Mouse (Mus musculus) neural tube, embryonic 14.5 days (tissue): ENCODE results near the gene Nckap5. TPM values are rescaled to one million over a fixed set of nuclear protein-coding genes. Genes with fewer than 3 reads are reported as not detected.

Experiments
- ATAC-seq: fragments of 200-750 bp; cut with Nextera tagmentation; 2 replicates; pipeline ENCODE4 v1.8.0; 2017; ENCODE audit warnings: low read depth, mild to moderate bottlenecking, moderate TSS enrichment, moderate library complexity
- H3K27ac ChIP-seq: fragments of 300-500 bp; sonication (generic); 2 replicates; pipeline ENCODE4 v1.5.1; 2014; ENCODE audit warnings: low read depth, mild to moderate bottlenecking, control low read depth, low read length, moderate library complexity, mixed read lengths
- H3K27me3 ChIP-seq: fragments of 300-500 bp; sonication (generic); 2 replicates; pipeline ENCODE4 v1.6.1; 2014; ENCODE audit warnings: low read length; ENCODE audit not compliant: control insufficient read depth, insufficient read depth
- H3K36me3 ChIP-seq: fragments of 300-500 bp; sonication (generic); 2 replicates; pipeline ENCODE4 v1.6.1; 2014; ENCODE audit warnings: low read length, mixed read lengths; ENCODE audit not compliant: control insufficient read depth, insufficient read depth
- H3K4me1 ChIP-seq: fragments of 300-500 bp; sonication (generic); 2 replicates; pipeline ENCODE4 v1.6.1; 2014; ENCODE audit warnings: low read length; ENCODE audit not compliant: control insufficient read depth, insufficient read depth
- H3K4me2 ChIP-seq: fragments of 300-500 bp; sonication (generic); 2 replicates; pipeline ENCODE4 v1.6.1; 2014; ENCODE audit warnings: mild to moderate bottlenecking, low read depth, low read length, control low read depth
- H3K4me3 ChIP-seq: fragments of 300-500 bp; sonication (generic); 2 replicates; pipeline ENCODE4 v1.5.1; 2014; ENCODE audit warnings: low read depth, low read length, control low read depth, mixed read lengths
- H3K9ac ChIP-seq: fragments of 300-500 bp; sonication (generic); replicated peaks from 2 replicates; pipeline ENCODE4 v1.6.1; 2014; ENCODE audit warnings: low read depth, mild to moderate bottlenecking, control low read depth, low read length, mixed read lengths
- H3K9me3 ChIP-seq: fragments of 300-500 bp; sonication (generic); 2 replicates; pipeline ENCODE4 v1.6.1; 2016; ENCODE audit warnings: low read length; ENCODE audit not compliant: control insufficient read depth
- WGBS: fragments of 180-500 bp; shearing (Covaris S2); extraction: QIAGEN DNeasy Blood & Tissue Kit; methylation state at CpG from one replicate; pipeline ENCODE4 v1.1.7; 2014; 5-methylcytosine and 5-hydroxymethylcytosine counted together
- polyA plus RNA-seq: library from polyadenylated mRNA; unstranded; fragments of >200 nt; fragmentation: Nextera tagmentation; extraction: Ambion mirVana; gene quantifications from 2 replicates; pipeline ENCODE4 v1.2.1, GENCODE M21; 2014

Nckap5 gene
- polyA plus RNA-seq, 1 experiment from 2014 or later, result 19.0 TPM

DNA sequence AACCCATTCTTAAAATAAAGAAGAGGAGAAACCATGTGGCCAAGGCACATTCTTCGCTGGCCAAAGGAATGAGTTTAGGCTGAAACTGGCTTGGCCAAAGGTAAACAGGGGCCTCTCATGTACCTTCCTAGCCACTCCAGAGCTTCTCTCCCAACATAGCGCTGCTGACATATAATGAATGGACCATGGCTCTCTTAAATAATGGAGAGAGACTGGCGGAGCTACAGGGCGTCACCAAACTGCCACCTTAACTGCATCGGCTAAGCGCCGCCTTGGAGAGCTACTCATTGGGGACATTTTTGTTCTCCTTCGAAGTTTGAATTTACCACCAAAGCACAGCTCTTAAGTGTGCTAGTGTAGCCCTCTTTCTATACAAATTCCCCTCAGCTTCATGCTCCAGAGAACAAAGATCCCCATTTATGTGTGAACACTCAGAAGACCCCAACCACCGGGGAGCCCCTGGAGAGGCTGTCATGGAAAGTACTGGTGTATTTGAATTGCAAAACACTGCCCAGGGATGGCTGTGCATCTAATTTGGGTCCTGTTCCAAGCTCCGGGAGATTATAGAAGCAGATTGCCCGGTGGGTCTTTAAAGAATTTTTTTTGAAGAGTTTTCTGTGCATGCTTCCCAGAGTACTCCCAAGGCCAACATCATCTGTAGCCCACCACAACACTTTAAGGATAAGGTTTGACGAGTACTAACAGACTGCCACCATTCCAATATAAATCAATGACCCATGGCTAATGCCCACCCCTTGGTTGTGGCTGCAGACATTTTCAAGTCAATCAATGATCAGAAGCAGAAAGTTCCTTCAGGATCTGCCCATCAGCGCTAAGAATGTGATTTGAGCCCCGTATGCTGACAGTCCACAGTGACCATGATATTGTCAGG is 224.2 kb downstream of the Nckap5 start:
- Histone ChIP-seq H3K27ac (no peak overlapping the region), H3K4me2 (no peak overlapping the region), H3K4me1 (peaks cover 9% of the 10 kb centered on the region; the same call in 1 of the 2 replicates), H3K27me3 (no peaks in the 10 kb centered on the region), H3K4me3 (no peak overlapping the region), H3K36me3 (no peaks in the 10 kb centered on the region), H3K9me3 (no peaks in the 10 kb centered on the region), H3K9ac (no peak overlapping the region)
- peak; percentile 51; the same call in 1 of the 2 replicates for ATAC-seq
- WGBS, result 35% methylated on average over 14 of the region's 14 CpGs

DNA sequence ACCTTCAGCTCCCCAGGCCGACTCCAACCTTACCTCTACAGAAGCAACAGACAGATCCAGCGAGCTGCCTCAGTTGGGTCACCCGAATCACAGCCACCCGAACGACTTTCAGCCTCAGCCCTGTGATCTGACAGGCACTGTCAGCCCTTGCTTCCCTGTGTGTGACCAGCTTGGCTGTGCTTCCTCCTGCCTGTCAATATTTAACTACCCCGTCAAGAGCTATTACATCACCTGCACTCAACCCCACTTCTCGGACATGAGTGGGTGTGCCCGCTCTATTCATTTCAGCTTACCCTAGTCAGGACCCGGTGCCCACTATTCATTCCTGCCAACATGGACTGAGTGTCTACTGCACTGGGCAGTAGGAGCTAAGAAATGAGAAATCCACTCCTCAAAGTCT is 226.0 kb downstream of the Nckap5 start:
- H3K36me3 ChIP-seq, result no peaks in the 10 kb centered on the region
- H3K4me1 ChIP-seq, result peaks cover 9% of the 10 kb centered on the region; the same call in 1 of the 2 replicates
- H3K27me3 ChIP-seq, result no peaks in the 10 kb centered on the region
- 80% methylated on average over 9 of the region's 9 CpGs for WGBS
- H3K9ac ChIP-seq, result no peak overlapping the region
- no peaks in the 10 kb centered on the region for H3K9me3 ChIP-seq
- no peak overlapping the region for H3K27ac ChIP-seq
- H3K4me2 ChIP-seq, result no peak overlapping the region
- H3K4me3 ChIP-seq, result no peak overlapping the region
- ATAC-seq, result no peak

DNA sequence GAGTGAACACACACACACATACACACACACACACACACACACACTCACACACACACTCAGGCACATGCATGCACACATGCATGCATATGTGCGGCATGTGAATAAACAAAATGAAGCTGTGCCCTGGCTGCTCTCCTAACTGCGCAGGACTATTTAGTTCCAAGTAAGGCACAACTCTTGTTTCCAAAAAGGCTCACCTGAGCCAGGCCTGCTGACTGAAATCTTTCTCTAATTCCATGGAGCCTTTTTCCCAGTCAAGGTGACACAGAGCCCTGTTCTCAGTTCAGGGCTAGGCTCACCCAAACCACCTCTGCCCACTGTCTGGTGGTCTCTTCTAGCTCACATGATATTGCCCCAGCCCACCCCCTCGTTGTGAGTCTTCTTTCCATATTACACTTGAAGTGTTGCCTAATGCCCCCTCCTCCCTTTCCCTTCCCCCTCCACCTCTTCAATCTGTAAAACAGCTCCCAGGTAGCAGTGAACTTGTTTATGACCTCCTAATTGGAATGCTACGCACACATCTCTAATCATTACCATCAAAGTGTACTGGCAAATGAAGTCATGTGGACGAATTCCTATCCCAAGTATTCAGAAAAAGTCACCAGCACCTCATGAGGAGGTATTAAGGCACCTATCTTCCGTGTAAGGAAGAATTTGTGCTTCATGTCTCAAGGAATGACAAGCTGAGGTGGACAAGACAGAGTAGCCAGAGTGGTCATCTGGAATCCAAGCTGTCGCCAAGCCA is 226.7 kb downstream of the Nckap5 start:
- 81% methylated on average over 7 of the region's 7 CpGs for WGBS
- no peak for ATAC-seq
- no peak overlapping the region for H3K4me2 ChIP-seq
- no peak overlapping the region for H3K9ac ChIP-seq
- H3K4me3 ChIP-seq, result no peak overlapping the region
- no peak overlapping the region for H3K27ac ChIP-seq
- no peaks in the 10 kb centered on the region for H3K9me3 ChIP-seq
- no peaks in the 10 kb centered on the region for H3K36me3 ChIP-seq
- no peaks in the 10 kb centered on the region for H3K27me3 ChIP-seq
- H3K4me1 ChIP-seq, result peaks cover 9% of the 10 kb centered on the region; the same call in 1 of the 2 replicates

DNA sequence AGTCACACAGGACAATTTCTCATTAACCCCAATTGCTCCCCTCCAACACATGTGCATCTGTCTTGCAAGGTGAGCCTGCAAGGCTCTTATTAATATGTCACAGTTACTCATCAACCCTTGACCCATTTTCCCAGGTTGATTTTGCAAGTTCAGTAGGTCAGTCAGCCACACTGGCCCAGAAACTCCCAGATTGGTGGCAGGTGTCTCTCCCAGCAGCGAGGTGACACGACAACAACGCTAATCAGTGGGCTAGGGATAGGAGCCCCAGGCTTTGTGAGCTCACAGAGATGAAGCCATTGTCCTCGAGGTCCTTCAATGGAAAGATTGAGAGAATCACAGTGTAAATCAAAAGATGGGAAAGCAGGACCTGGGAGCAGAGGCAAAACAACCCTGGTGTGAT is 230.0 kb downstream of the Nckap5 start:
- H3K27ac ChIP-seq, result no peak overlapping the region
- no peaks in the 10 kb centered on the region for H3K9me3 ChIP-seq
- no peak overlapping the region for H3K4me2 ChIP-seq
- no peak overlapping the region for H3K9ac ChIP-seq
- no peak for ATAC-seq
- H3K36me3 ChIP-seq, result no peaks in the 10 kb centered on the region
- 25% methylated on average over 4 of the region's 4 CpGs for WGBS
- H3K4me1 ChIP-seq, result no peaks in the 10 kb centered on the region
- no peak overlapping the region for H3K4me3 ChIP-seq
- no peaks in the 10 kb centered on the region for H3K27me3 ChIP-seq

DNA sequence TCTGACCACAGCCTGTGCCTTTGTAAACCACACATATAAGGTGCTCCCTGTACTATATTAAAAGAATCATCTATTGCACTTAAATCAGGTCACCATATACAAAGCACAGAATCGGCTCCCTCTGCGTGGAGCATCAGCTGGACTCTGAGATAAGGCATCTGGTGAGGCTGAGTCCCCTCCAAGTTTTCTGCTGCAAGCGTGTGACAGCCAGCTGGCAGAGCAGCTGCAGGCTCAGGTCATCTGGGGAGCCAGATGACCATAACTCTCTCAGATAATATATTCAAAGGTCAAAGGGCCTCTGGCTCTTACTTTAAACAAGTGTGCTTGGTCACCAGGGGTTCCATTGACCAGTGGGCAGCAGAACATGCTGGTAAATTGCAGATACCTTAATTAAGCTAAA is 233.2 kb downstream of the Nckap5 start:
- H3K9ac ChIP-seq, result no peak overlapping the region
- no peaks in the 10 kb centered on the region for H3K4me1 ChIP-seq
- no peak overlapping the region for H3K4me2 ChIP-seq
- no peaks in the 10 kb centered on the region for H3K9me3 ChIP-seq
- WGBS, result 25% methylated on average over 3 of the region's 3 CpGs
- no peak overlapping the region for H3K27ac ChIP-seq
- no peaks in the 10 kb centered on the region for H3K27me3 ChIP-seq
- no peaks in the 10 kb centered on the region for H3K36me3 ChIP-seq
- H3K4me3 ChIP-seq, result no peak overlapping the region
- peak; percentile 54; the same call in 1 of the 2 replicates for ATAC-seq

DNA sequence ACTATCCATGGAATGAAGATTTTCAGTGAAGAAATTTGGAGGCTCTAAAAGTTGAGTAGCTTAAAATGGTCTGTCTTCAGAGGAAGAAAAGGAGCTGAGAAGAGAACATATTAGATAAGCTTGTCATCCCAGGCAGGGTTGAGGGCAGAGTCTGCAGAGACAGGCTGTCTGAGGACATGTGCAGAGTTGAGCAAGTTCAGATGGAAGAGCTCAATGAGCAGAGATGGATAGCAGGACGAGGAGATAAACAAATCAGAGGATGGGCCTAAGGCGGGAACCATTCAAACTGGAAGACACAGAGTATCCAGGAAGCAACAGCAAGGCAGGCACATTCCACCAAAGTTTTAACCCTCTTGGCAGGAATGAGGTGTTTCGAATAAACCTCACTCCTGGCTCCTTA is 235.8 kb downstream of the Nckap5 start:
- 87% methylated on average over 3 of the region's 3 CpGs for WGBS
- Histone ChIP-seq H3K4me3 (no peak overlapping the region), H3K27ac (no peak overlapping the region), H3K9ac (no peak overlapping the region), H3K4me2 (no peak overlapping the region), H3K27me3 (no peaks in the 10 kb centered on the region), H3K4me1 (no peaks in the 10 kb centered on the region), H3K9me3 (no peaks in the 10 kb centered on the region), H3K36me3 (no peaks in the 10 kb centered on the region)
- ATAC-seq, result no peak

DNA sequence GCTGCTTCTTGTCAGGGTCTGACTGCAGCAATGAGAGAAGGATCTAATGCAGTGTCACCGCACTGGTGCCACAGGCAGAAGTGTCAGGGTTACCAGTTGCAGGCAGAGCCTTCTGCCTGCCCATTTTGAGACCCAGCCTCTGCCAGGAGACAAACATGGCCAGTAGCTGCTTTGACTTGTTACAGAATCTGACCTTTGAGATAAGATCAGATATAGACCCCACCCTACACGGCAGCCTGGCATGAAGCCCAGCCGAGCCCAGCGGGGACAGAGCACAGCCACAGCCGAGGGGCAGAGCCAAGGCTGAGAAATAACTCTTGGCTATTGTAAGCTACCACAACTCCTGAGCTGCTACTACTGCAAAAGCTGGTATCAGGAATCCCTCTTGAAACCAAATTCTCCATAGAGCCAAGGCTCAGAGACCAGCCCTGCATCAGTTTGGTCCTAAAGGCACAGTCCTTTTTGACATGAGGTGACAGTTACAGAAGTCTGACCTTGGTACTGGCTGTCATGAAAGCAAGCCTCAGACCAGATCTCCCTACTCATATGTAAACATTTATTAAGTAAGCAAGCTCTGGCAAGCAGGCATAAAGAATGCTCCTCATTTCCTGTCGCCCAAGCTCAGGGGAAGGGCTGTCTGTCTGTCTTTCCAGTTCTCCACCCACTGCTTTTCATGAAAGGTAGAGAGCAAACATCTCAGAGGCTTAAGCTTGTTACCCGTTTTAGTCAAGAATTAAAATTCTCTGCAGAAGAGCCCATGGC is 237.4 kb downstream of the Nckap5 start:
- no peak overlapping the region for H3K4me2 ChIP-seq
- no peaks in the 10 kb centered on the region for H3K4me1 ChIP-seq
- H3K27me3 ChIP-seq, result no peaks in the 10 kb centered on the region
- H3K9ac ChIP-seq, result no peak overlapping the region
- no peaks in the 10 kb centered on the region for H3K36me3 ChIP-seq
- H3K27ac ChIP-seq, result no peak overlapping the region
- ATAC-seq, result no peak
- no peak overlapping the region for H3K4me3 ChIP-seq
- H3K9me3 ChIP-seq, result no peaks in the 10 kb centered on the region
- WGBS, result 79% methylated on average over 7 of the region's 7 CpGs

DNA sequence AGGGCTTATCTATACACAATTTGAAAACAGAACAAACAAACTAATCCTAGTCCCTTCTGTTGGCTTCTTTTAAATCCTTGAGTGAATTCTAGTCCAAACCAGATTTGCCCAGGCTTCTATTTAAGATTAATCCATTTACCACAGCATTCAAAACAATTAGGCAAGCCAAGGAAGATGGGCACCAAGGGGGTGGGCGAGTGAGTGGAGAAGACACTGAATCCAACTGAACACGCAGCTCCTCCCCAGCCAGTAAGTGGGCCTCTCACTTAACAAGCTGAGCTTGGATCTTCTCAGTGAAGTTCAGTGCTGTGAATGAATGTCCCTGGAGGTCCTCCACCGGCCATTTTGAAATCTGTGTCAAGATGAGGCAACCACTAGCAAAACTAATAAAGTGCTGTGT is 239.7 kb downstream of the Nckap5 start:
- Histone ChIP-seq H3K9me3 (no peaks in the 10 kb centered on the region), H3K4me3 (no peak overlapping the region), H3K36me3 (no peaks in the 10 kb centered on the region), H3K4me2 (no peak overlapping the region), H3K4me1 (no peaks in the 10 kb centered on the region), H3K27ac (no peak overlapping the region), H3K9ac (no peak overlapping the region), H3K27me3 (no peaks in the 10 kb centered on the region)
- 90% methylated on average over 3 of the region's 3 CpGs for WGBS
- no peak for ATAC-seq
